Mouse (Mus musculus): ENCODE measurements around the gene Aym1. TPM values are rescaled to one million over a fixed set of nuclear protein-coding genes. Genes with fewer than 3 reads are reported as not detected.

The Aym1 gene
- polyA plus RNA-seq (2015; fragmentation: Nextera tagmentation; extraction: Ambion mirVana), result not detected in 2 replicates

DNA sequence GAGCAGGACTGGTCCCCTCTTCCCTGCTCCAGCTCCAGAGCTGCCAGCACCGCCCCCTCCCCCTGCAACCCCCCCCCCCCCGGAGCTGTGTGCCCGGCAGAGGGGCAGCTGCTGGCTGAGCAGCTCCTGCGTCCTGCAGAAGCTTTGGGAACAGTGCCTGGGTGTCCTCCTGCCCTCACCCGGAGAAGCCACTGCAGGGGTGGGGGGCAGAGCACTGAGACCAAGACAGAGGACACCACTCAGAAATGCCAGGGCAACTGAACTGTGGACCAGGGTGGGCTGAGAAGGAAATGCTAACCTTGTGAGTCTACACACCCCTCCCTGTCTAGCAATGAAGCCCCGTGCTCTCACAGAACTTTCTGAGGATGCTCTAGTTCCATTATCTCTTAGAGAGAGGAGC is at the start of gene Aym1:
TSS of gene Aym1 (plus strand) at position 109 of the 400 bp plus-strand sequence.
- H3K4me2 ChIP-seq (ENCODE audit: low read depth, low read length), result no peak within 1 kb of the TSS
- no peaks in the 10 kb centered on the region for H3K36me3 ChIP-seq (ENCODE audit: control insufficient read depth, insufficient read depth)
- 44% methylated on average over 3 of the region's 6 CpGs for WGBS (ENCODE audit: insufficient replicate concordance)

DNA sequence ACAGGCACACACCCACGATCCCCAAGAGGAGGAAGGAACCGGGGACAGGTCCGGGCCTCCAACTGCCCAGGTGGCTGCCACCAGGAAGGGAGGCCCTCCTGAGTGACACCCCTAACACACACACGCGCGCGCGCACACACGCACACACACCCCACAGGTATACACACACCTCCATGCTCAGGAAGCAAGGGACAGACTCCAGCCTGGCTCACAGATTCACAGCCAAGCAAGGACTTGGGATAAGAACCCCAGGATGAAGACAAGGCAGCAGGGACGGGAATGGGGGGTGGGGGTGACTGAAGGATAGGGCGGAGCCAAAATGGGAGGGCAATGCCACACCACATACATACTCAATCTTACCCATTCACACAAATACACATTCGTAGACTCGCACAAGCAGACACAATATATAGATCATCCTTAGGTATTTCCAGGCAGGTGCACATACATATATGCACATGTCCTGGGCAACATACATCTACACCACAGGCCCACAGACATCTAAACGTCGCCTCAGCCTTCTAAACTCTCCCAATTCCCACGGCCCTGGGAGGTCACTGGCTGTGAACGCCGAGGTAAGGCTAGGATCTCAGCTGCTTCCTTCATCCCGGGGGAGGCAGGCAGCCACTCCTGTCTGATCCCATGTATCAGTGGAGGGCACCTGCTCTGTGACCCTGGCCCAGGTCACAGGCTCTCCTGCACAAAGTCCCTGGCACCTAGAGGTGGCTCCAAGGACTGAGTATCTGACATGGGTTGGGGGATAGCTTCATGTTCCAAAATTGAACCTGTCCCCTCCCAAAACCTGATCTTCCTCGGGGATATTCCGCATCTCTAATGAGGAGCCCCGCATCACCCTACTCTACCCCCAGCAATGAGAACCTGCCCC is 47.4 kb upstream of the Aym1 start:
- ATAC-seq (ENCODE audit: low read depth), result no peak
- Histone ChIP-seq H3K9me3 (replicated peaks; ENCODE audit: control insufficient read depth, low read length) (no peaks in the 10 kb centered on the region), H3K4me2 (ENCODE audit: low read depth, low read length) (peak overlapping the region; percentile 48), H3K9ac (ENCODE audit: low read depth, low read length) (no peak overlapping the region), H3K27me3 (ENCODE audit: control insufficient read depth, insufficient read depth, low read depth, low read length) (peaks cover 20% of the 10 kb centered on the region), H3K4me3 (ENCODE audit: low read depth, low read length) (peak overlapping the region; percentile 32), H3K27ac (ENCODE audit: low read length) (no peak overlapping the region), H3K4me1 (ENCODE audit: control insufficient read depth, low read depth, low read length) (no peaks in the 10 kb centered on the region), H3K36me3 (ENCODE audit: control insufficient read depth, insufficient read depth) (no peaks in the 10 kb centered on the region)
- 53% methylated on average over 22 of the region's 22 CpGs for WGBS (ENCODE audit: insufficient replicate concordance)

More for the DNA sequence above, at the start of gene Aym1:
- Histone ChIP-seq H3K9ac (ENCODE audit: low read depth, low read length) (no peak within 1 kb of the TSS), H3K4me1 (ENCODE audit: control insufficient read depth, low read depth, low read length) (no peaks in the 10 kb centered on the region), H3K4me3 (ENCODE audit: low read depth, low read length) (no peak within 1 kb of the TSS), H3K27me3 (ENCODE audit: control insufficient read depth, insufficient read depth, low read depth, low read length) (no peaks in the 10 kb centered on the region), H3K27ac (ENCODE audit: low read length) (no peak within 1 kb of the TSS), H3K9me3 (replicated peaks; ENCODE audit: control insufficient read depth, low read length) (no peaks in the 10 kb centered on the region)
- ATAC-seq (ENCODE audit: low read depth), result no peak

DNA sequence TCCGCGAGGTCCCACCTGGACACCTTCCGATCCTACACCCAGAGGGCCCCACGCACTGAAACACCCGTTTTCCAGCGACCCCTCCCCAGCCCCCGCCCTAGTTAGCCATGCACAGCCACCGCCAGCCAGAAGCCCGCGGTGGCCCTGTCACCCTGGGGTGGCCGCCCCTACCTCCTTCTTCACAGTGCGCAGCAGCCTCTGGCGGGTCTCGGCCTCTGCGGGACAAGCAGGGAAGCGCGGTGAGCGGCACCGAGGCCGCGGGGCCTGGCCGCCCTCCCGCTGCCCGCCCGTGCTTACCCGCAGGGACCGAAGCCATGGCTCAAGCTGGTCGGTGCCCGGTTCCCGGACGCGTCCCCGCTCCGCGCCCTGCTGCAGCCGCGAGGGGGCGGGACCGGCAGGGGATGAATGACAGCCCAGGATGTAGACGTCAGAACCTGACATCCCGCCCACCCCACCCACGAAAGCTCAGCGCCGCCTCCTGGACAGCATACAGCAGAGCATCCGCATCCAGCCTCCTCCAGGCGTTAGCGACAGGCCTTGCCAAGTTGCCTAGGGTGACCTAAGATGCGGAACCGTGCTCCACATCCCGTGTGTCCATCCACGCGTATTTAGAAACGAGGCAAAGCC is 46.6 kb upstream of the Aym1 start, which contains the start of gene Sgsm1:
TSS of gene Sgsm1 (minus strand) at position 410 of the 627 bp plus-strand sequence.
- Histone ChIP-seq H3K27ac (ENCODE audit: low read length) (no peak within 1 kb of the TSS), H3K9me3 (replicated peaks; ENCODE audit: control insufficient read depth, low read length) (no peaks in the 10 kb centered on the region), H3K9ac (ENCODE audit: low read depth, low read length) (no peak within 1 kb of the TSS), H3K36me3 (ENCODE audit: control insufficient read depth, insufficient read depth) (no peaks in the 10 kb centered on the region), H3K27me3 (ENCODE audit: control insufficient read depth, insufficient read depth, low read depth, low read length) (peaks cover 20% of the 10 kb centered on the region), H3K4me3 (ENCODE audit: low read depth, low read length) (peak within 1 kb of the TSS; percentile 32), H3K4me2 (ENCODE audit: low read depth, low read length) (peak within 1 kb of the TSS; percentile 48), H3K4me1 (ENCODE audit: control insufficient read depth, low read depth, low read length) (no peaks in the 10 kb centered on the region)
- WGBS (ENCODE audit: insufficient replicate concordance), result 4% methylated on average over 53 of the region's 53 CpGs
- ATAC-seq (ENCODE audit: low read depth), result peak; percentile 64; the same call in 1 of the 2 replicates

DNA sequence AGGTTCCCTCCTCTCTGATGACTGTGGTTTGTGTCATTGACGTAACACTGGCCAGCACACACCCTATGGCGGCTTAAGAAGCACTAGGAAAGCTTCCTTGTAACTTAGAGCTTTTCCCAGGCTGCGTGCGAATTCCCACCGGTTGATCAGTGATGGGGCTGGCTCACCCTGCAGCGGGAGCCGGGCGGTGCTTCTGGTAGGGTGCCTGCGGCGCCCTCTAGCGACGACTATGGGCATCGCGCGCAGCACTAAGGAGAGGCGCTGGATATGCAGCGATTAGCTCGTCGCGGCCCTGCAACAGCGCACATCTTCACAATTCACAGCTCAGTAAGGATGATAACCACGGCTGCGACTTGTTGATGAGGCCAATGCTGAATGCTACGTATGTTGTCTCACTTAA is 43.1 kb upstream of the Aym1 start:
- Histone ChIP-seq H3K27me3 (ENCODE audit: control insufficient read depth, insufficient read depth, low read depth, low read length) (peaks cover 15% of the 10 kb centered on the region; the same call in 1 of the 2 replicates), H3K4me2 (ENCODE audit: low read depth, low read length) (no peak overlapping the region), H3K36me3 (ENCODE audit: control insufficient read depth, insufficient read depth) (no peaks in the 10 kb centered on the region), H3K9me3 (replicated peaks; ENCODE audit: control insufficient read depth, low read length) (no peaks in the 10 kb centered on the region), H3K9ac (ENCODE audit: low read depth, low read length) (no peak overlapping the region), H3K27ac (ENCODE audit: low read length) (no peak overlapping the region), H3K4me3 (ENCODE audit: low read depth, low read length) (no peak overlapping the region), H3K4me1 (ENCODE audit: control insufficient read depth, low read depth, low read length) (no peaks in the 10 kb centered on the region)
- WGBS (ENCODE audit: insufficient replicate concordance), result 3% methylated on average over 24 of the region's 24 CpGs
- ATAC-seq (ENCODE audit: low read depth), result no peak

DNA sequence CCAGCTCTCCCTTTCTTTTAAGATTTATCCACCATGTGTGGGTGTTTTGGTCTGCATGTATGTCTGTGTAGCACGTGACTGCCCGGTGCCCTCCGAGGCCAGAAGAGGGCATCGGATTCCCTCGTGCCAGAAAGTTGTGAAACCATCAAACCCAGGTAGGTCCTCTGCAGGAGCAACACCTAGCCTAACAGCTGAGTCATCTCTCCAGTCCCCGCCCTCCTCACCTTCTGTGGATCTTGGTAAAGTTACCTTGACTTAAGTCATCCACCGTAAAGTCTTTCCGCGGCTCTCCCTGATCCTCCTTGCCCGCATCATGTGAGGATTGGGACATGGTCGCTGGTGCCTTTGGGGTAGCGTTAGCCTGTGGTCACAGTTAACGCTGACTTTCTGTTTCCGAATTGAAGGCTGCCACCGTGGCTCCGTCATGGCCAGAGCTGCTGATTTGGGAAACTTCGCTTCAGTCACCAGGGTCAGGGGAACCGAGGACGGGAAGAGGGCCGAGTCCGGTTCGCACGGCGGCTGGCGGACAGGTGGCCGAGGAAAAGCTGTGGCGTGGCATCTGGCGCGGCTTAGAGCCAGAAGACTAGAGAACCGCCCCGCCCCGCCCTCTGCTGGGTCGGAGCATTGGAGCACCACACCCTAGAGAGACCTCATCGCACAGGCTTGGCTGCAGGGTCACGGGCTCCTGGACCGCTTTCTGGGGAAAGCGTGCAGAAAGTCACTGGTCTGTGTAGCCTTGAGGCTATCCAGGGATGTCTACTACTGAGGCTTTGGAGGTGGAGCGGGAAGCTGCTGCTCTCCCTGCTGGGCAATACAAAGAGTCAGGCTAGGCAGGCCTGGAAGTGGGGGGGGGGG is 33.1 kb upstream of the Aym1 start:
- H3K4me3 ChIP-seq (ENCODE audit: low read depth, low read length), result peak overlapping the region; percentile 11; the same call in 1 of the 2 replicates
- no peak for ATAC-seq (ENCODE audit: low read depth)
- no peaks in the 10 kb centered on the region for H3K36me3 ChIP-seq (ENCODE audit: control insufficient read depth, insufficient read depth)
- peak overlapping the region; percentile 27; the same call in 1 of the 2 replicates for H3K4me2 ChIP-seq (ENCODE audit: low read depth, low read length)
- no peak overlapping the region for H3K27ac ChIP-seq (ENCODE audit: low read length)
- 5% methylated on average over 38 of the region's 38 CpGs for WGBS (ENCODE audit: insufficient replicate concordance)
- H3K9ac ChIP-seq (ENCODE audit: low read depth, low read length), result no peak overlapping the region
- H3K4me1 ChIP-seq (ENCODE audit: control insufficient read depth, low read depth, low read length), result no peaks in the 10 kb centered on the region
- peaks cover 14% of the 10 kb centered on the region for H3K27me3 ChIP-seq (ENCODE audit: control insufficient read depth, insufficient read depth, low read depth, low read length)
- H3K9me3 ChIP-seq (replicated peaks; ENCODE audit: control insufficient read depth, low read length), result no peaks in the 10 kb centered on the region; the same call in 1 of the 2 replicates

DNA sequence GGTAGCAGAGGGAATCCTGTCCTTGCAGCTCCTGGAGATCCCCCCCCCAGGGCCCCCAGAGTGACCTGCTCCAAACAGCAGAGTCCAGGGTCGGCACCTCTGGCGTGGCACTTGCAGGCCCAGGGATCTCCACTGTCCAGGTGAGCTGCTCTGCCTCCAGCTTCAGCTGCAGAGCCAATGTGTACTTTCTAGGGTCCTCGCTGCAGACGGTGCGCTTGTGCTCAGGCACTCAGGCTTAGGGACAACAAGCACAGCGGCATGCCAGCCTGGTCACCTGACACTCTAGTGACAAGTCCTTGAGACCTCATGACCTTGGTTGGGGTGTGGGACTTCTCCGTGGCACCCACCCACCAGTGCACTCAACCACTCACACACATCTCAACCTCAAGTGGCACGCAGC is 27.6 kb upstream of the Aym1 start:
- no peaks in the 10 kb centered on the region for H3K4me1 ChIP-seq (ENCODE audit: control insufficient read depth, low read depth, low read length)
- H3K36me3 ChIP-seq (ENCODE audit: control insufficient read depth, insufficient read depth), result no peaks in the 10 kb centered on the region
- H3K9ac ChIP-seq (ENCODE audit: low read depth, low read length), result no peak overlapping the region
- H3K27ac ChIP-seq (ENCODE audit: low read length), result no peak overlapping the region
- 77% methylated on average over 8 of the region's 8 CpGs for WGBS (ENCODE audit: insufficient replicate concordance)
- ATAC-seq (ENCODE audit: low read depth), result no peak
- no peaks in the 10 kb centered on the region; the same call in 1 of the 2 replicates for H3K9me3 ChIP-seq (replicated peaks; ENCODE audit: control insufficient read depth, low read length)
- peaks cover 7% of the 10 kb centered on the region for H3K27me3 ChIP-seq (ENCODE audit: control insufficient read depth, insufficient read depth, low read depth, low read length)
- H3K4me3 ChIP-seq (ENCODE audit: low read depth, low read length), result no peak overlapping the region
- H3K4me2 ChIP-seq (ENCODE audit: low read depth, low read length), result no peak overlapping the region

DNA sequence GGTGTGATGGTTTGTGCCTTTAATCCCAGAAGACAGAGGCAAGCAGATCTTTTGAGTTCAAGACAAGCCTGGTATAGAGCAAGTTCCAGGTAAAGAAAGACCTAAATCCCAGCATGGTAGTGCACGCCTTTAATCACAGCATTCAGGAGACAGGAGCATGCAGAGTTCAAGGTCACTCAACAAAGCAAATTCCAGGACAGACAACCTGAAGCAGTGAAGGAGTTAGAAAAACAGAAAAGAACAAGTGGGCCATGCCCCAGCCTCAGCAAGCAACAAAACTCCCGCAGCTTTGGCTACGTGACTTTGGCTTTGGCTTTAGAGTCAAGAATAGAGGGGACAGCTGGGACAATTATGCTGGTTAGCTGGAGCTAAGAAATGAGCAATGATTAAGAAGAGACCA is 26.9 kb upstream of the Aym1 start:
- no peak overlapping the region for H3K4me3 ChIP-seq (ENCODE audit: low read depth, low read length)
- no peak for ATAC-seq (ENCODE audit: low read depth)
- no peaks in the 10 kb centered on the region for H3K36me3 ChIP-seq (ENCODE audit: control insufficient read depth, insufficient read depth)
- no peaks in the 10 kb centered on the region for H3K4me1 ChIP-seq (ENCODE audit: control insufficient read depth, low read depth, low read length)
- peaks cover 15% of the 10 kb centered on the region for H3K27me3 ChIP-seq (ENCODE audit: control insufficient read depth, insufficient read depth, low read depth, low read length)
- H3K27ac ChIP-seq (ENCODE audit: low read length), result no peak overlapping the region
- no peak overlapping the region for H3K9ac ChIP-seq (ENCODE audit: low read depth, low read length)
- no peak overlapping the region for H3K4me2 ChIP-seq (ENCODE audit: low read depth, low read length)
- no peaks in the 10 kb centered on the region; the same call in 1 of the 2 replicates for H3K9me3 ChIP-seq (replicated peaks; ENCODE audit: control insufficient read depth, low read length)
- 54% methylated on average over 3 of the region's 3 CpGs for WGBS (ENCODE audit: insufficient replicate concordance)

DNA sequence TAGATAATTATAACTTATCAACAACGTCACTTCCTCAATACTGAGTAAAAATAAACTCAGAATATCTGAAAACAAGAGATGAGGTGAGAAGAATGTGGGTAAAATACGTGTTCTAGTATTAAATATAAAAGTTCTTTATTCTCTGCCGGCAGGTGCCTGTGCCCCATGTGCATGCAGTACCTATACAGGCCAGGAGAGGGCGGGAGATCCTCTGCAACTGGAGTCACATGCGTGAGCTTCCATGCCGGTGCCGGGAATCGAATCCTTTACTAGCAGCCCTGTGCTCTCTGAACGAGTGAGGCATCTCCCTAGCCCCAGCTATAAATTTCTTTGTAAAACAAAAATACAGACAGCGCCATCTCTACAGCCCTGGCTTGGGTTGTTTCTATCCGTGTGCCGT is 24.9 kb upstream of the Aym1 start:
- H3K9me3 ChIP-seq (replicated peaks; ENCODE audit: control insufficient read depth, low read length), result no peaks in the 10 kb centered on the region; the same call in 1 of the 2 replicates
- H3K9ac ChIP-seq (ENCODE audit: low read depth, low read length), result no peak overlapping the region
- WGBS (ENCODE audit: insufficient replicate concordance), result 28% methylated on average over 12 of the region's 12 CpGs
- H3K27me3 ChIP-seq (ENCODE audit: control insufficient read depth, insufficient read depth, low read depth, low read length), result peaks cover 34% of the 10 kb centered on the region
- H3K27ac ChIP-seq (ENCODE audit: low read length), result no peak overlapping the region
- H3K4me3 ChIP-seq (ENCODE audit: low read depth, low read length), result no peak overlapping the region
- ATAC-seq (ENCODE audit: low read depth), result no peak
- H3K4me1 ChIP-seq (ENCODE audit: control insufficient read depth, low read depth, low read length), result no peaks in the 10 kb centered on the region
- H3K36me3 ChIP-seq (ENCODE audit: control insufficient read depth, insufficient read depth), result no peaks in the 10 kb centered on the region
- H3K4me2 ChIP-seq (ENCODE audit: low read depth, low read length), result no peak overlapping the region

Measured in liver, embryonic 16.5 days (tissue).